Mouse (Mus musculus) myocyte (in vitro differentiated cells): ENCODE results near the gene Frmd8. TPM values are rescaled to one million over a fixed set of nuclear protein-coding genes. Genes with fewer than 3 reads are reported as not detected.

Experiments used
- H3K27me3 ChIP-seq: one replicate; pipeline ENCODE4 v1.6.1; 2011; ENCODE audit not compliant: control insufficient read depth, insufficient read depth, insufficient read length
- H3K36me3 ChIP-seq: one replicate; pipeline ENCODE4 v1.6.1; 2011; ENCODE audit not compliant: control insufficient read depth, insufficient read depth
- H3K4me2 ChIP-seq: one replicate; pipeline ENCODE4 v1.6.1; 2011; ENCODE audit warnings: low read depth, control low read depth
- H3K4me3 ChIP-seq: one replicate; pipeline ENCODE4 v1.5.1; 2011; ENCODE audit warnings: mild to moderate bottlenecking, control low read depth, moderate library complexity
- H3K79me2 ChIP-seq: one replicate; pipeline ENCODE4 v1.6.1; 2011; ENCODE audit not compliant: control insufficient read depth, insufficient read depth
- H3ac ChIP-seq: one replicate; pipeline ENCODE4 v1.6.1; 2011; ENCODE audit not compliant: control insufficient read depth, insufficient read length
- CEBPB ChIP-seq: IDR thresholded peaks from 2 replicates; pipeline ENCODE4 v1.6.1; 2011; ENCODE audit warnings: mild to moderate bottlenecking, moderate library complexity; ENCODE audit not compliant: poor library complexity, insufficient read depth, severe bottlenecking
- E2F4 ChIP-seq: IDR thresholded peaks from one replicate; pipeline ENCODE4 v1.6.1; 2011; ENCODE audit warnings: mild to moderate bottlenecking, control low read depth, moderate library complexity; ENCODE audit not compliant: insufficient read depth
- MAX ChIP-seq: IDR thresholded peaks from one replicate; pipeline ENCODE4 v1.6.1; 2011; ENCODE audit warnings: low read depth, mild to moderate bottlenecking, control low read depth
- MYOD1 ChIP-seq, 3 experiments: IDR thresholded peaks; one replicate each; pipeline ENCODE4 v1.6.1; 2011; ENCODE audit warnings: control low read depth in 2 of 3, low read depth in 2 of 3, mild to moderate bottlenecking in 2 of 3, moderate library complexity in 1 of 3; ENCODE audit not compliant: insufficient read length in 2 of 3, control insufficient read depth in 1 of 3
- MYOG ChIP-seq, 3 experiments: IDR thresholded peaks; one replicate each; pipeline ENCODE4 v1.6.1; 2011; ENCODE audit warnings: control low read depth in 2 of 3, low read depth in 2 of 3, mild to moderate bottlenecking in 2 of 3; ENCODE audit not compliant: insufficient read length in 2 of 3, control insufficient read depth in 1 of 3, insufficient read depth in 1 of 3
- POLR2A ChIP-seq: IDR thresholded peaks from one replicate; pipeline ENCODE4 v1.6.1; 2011; ENCODE audit warnings: low read depth, mild to moderate bottlenecking, control low read depth, moderate library complexity; ENCODE audit not compliant: insufficient read length
- POLR2AphosphoS2 ChIP-seq: IDR thresholded peaks from one replicate; pipeline ENCODE4 v1.6.1; 2011; ENCODE audit warnings: low read depth, control low read depth; ENCODE audit not compliant: insufficient read length
- REST ChIP-seq: IDR thresholded peaks from one replicate; pipeline ENCODE4 v1.6.1; 2011; ENCODE audit warnings: mild to moderate bottlenecking, control low read depth, moderate library complexity; ENCODE audit not compliant: insufficient read depth, insufficient read length
- SRF ChIP-seq: IDR thresholded peaks from one replicate; pipeline ENCODE4 v1.6.1; 2011; ENCODE audit warnings: low read depth; ENCODE audit not compliant: control insufficient read depth, insufficient read length
- TCF12 ChIP-seq: IDR thresholded peaks from one replicate; pipeline ENCODE4 v1.6.1; 2011; ENCODE audit warnings: mild to moderate bottlenecking, control low read depth; ENCODE audit not compliant: poor library complexity, insufficient read depth, severe bottlenecking
- TCF3 ChIP-seq: IDR thresholded peaks from one replicate; pipeline ENCODE4 v1.6.1; 2011; ENCODE audit warnings: low read depth, control low read depth; ENCODE audit not compliant: insufficient read length
- USF1 ChIP-seq: IDR thresholded peaks from one replicate; pipeline ENCODE4 v1.6.1; 2011; ENCODE audit warnings: low read depth, mild to moderate bottlenecking, control low read depth, moderate library complexity
- polyA plus RNA-seq: library from polyadenylated mRNA; unstranded; fragments of >200 nt; fragmentation: generic; extraction: Trizol; gene quantifications from one replicate; pipeline ENCODE4 v1.2.1, GENCODE M21; 2012; ENCODE audit warnings: missing spikeins

The Frmd8 gene
- polyA plus RNA-seq, 1 experiment = 22.3 TPM

GRCm38 (mm10) chr19:5831224-5831957 is 43.7 kb downstream of the Frmd8 start:
- no peaks in the 10 kb centered on the region for H3K27me3 ChIP-seq
- H3K36me3 ChIP-seq = peaks cover 14% of the 10 kb centered on the region
- H3K4me3 ChIP-seq = no peak overlapping the region
- H3K4me2 ChIP-seq = peak overlapping the region; percentile 87
- H3K79me2 ChIP-seq = peaks cover 23% of the 10 kb centered on the region
- TF ChIP-seq CEBPB (no peak), MYOD1 (IDR thresholded peaks at IDR 0.05; ENCODE audit: control insufficient read depth in 1 of 3, insufficient read length in 2 of 3, low read depth in 2 of 3) (peak in 1 of 3 experiments; percentile 15), REST (no peak), TCF12 (no peak), POLR2AphosphoS2 (peak; percentile 95), USF1 (no peak), MYOG (IDR thresholded peaks at IDR 0.05; ENCODE audit: control insufficient read depth in 1 of 3, insufficient read depth in 1 of 3, insufficient read length in 2 of 3, low read depth in 2 of 3) (no peak), SRF (no peak), TCF3 (peak; percentile 36), E2F4 (no peak), MAX (no peak), POLR2A (peak; percentile 70)
- no peak overlapping the region for H3ac ChIP-seq

- Histone ChIP-seq H3K79me2 (peaks cover 18% of the 10 kb centered on the region), H3K36me3 (peaks cover 19% of the 10 kb centered on the region), H3K27me3 (no peaks in the 10 kb centered on the region), H3K4me2 (peak overlapping the region; percentile 20), H3K4me3 (no peak overlapping the region), H3ac (no peak overlapping the region)
- TF ChIP-seq POLR2AphosphoS2 (peak; percentile 89), TCF3 (no peak), CEBPB (no peak), USF1 (peak; percentile 1)
These were observed 44.3 kb downstream of the Frmd8 start for GRCm38 (mm10) chr19:5830776-5831175.

- TF ChIP-seq POLR2A (peak; percentile 62), MAX (no peak), POLR2AphosphoS2 (peak; percentile 90)
- H3K4me3 ChIP-seq = no peak overlapping the region
- H3K79me2 ChIP-seq = peaks cover 24% of the 10 kb centered on the region
- peak overlapping the region; percentile 20 for H3K4me2 ChIP-seq
- no peak overlapping the region for H3ac ChIP-seq
- H3K27me3 ChIP-seq = no peaks in the 10 kb centered on the region
- peaks cover 26% of the 10 kb centered on the region for H3K36me3 ChIP-seq
These were observed 45.0 kb downstream of the Frmd8 start for GRCm38 (mm10) chr19:5829958-5830615.

- H3K4me3 ChIP-seq = no peak overlapping the region
These were observed 46.2 kb downstream of the Frmd8 start for GRCm38 (mm10) chr19:5828905-5829304.

GRCm38 (mm10) chr19:5828155-5828554 is 46.9 kb downstream of the Frmd8 start:
- H3K79me2 ChIP-seq = peaks cover 21% of the 10 kb centered on the region
- no peak overlapping the region for H3K4me2 ChIP-seq
- H3K4me3 ChIP-seq = no peak overlapping the region
- H3K36me3 ChIP-seq = peaks cover 40% of the 10 kb centered on the region
- no peak overlapping the region for H3ac ChIP-seq
- no peak for TF ChIP-seq E2F4
- peak; percentile 56 for TF ChIP-seq POLR2A
- TF ChIP-seq POLR2AphosphoS2 = peak; percentile 93
- H3K27me3 ChIP-seq = no peaks in the 10 kb centered on the region

More at GRCm38 (mm10) chr19:5828905-5829304, 46.2 kb downstream of the Frmd8 start:
- Histone ChIP-seq H3ac (no peak overlapping the region), H3K36me3 (peaks cover 36% of the 10 kb centered on the region), H3K4me2 (peak overlapping the region; percentile 20), H3K79me2 (peaks cover 25% of the 10 kb centered on the region), H3K27me3 (no peaks in the 10 kb centered on the region)
- TF ChIP-seq E2F4 = no peak
- peak; percentile 43 for TF ChIP-seq POLR2A
- no peak for TF ChIP-seq MYOD1 (IDR thresholded peaks at IDR 0.05; ENCODE audit: control insufficient read depth in 1 of 3, insufficient read length in 2 of 3, low read depth in 2 of 3)
